Mouse (Mus musculus): Measurements from ENCODE around the gene Peg10. TPM values are rescaled to one million over a fixed set of nuclear protein-coding genes. Genes with fewer than 3 reads are reported as not detected.

Gene Peg10
- total and polyA plus RNA-seq, 3 experiments = not detected

DNA sequence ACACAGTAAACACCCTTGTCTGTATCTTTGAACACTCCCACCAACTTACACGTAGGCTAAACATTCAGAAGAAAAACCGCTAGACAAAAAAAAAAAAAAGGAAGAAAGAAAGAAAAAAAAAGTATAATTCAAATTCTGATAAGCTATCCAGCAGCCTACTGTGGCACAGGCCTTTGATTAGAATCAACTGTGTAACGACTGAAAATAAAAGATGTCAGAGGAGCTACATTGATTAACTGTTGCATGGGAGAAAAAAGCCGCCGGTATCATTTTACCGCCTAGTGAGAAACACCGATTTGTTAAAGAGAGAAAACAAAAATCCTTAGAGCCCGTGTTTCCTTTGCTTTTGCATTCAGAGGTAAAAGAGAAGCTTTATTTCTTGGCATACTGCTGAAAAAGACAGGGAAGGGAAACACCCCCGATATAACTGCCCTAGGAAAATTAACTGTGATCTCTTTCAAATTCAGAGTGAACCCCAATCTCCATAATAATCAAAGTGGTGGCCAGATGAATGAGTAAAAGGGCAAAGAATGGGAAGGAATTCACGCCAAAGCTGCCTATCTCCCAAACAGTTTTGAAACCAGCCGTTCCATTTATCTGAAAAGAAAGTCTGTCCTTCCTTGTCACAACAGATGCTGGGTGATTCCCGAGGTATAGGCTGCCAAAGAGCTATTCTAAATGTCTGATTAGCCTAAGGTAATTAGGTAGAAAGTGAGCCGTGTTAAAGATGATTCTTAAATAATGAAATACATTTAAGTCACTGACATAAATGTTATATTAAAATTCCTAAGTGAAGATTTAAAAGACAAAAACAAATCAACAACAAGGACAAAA, 7.4 kb upstream of the Peg10 start:
- no peak overlapping the region for H3K9ac ChIP-seq (ENCODE audit: insufficient read depth, low read depth)
- H3K4me3 ChIP-seq (replicated peaks in 1 of 3; ENCODE audit: low read depth in 2 of 3, low read length in 2 of 3, poor library complexity in 1 of 3) = no peak overlapping the region
- DNase-seq (ENCODE audit: extremely low read depth) = no peak
- H3K27me3 ChIP-seq (replicated peaks) = no peaks in the 10 kb centered on the region
- no peaks in the 10 kb centered on the region for H3K4me1 ChIP-seq (ENCODE audit: control insufficient read depth in 1 of 2, insufficient read depth in 2 of 2)
- TF ChIP-seq NRF1 (IDR thresholded peaks at IDR 0.05; ENCODE audit: low read depth, low read length) (no peak), HCFC1 (IDR thresholded peaks at IDR 0.05; ENCODE audit: low read depth, low read length) (no peak), IRF4 (IDR thresholded peaks at IDR 0.05; ENCODE audit: low read depth, low read length) (no peak), CHD2 (IDR thresholded peaks at IDR 0.05; ENCODE audit: low read length) (no peak), RAD21 (IDR thresholded peaks at IDR 0.05; ENCODE audit: low read depth, low read length) (no peak), MEF2A (IDR thresholded peaks at IDR 0.05; ENCODE audit: borderline replicate concordance, low read depth, low read length) (no peak), CTCF (conservative IDR thresholded peaks at IDR 0.05 in 1 of 2, IDR thresholded peaks at IDR 0.05 in 1 of 2; ENCODE audit: low read depth in 2 of 2, low read length in 2 of 2) (no peak), PAX5 (IDR thresholded peaks at IDR 0.05; ENCODE audit: low read length) (no peak), E2F4 (IDR thresholded peaks at IDR 0.05; ENCODE audit: insufficient replicate concordance, low read depth, low read length) (no peak), ZC3H11A (IDR thresholded peaks at IDR 0.05; ENCODE audit: low read depth, low read length) (no peak), MAZ (IDR thresholded peaks at IDR 0.05; ENCODE audit: low read depth, low read length) (no peak), GABPA (IDR thresholded peaks at IDR 0.05; ENCODE audit: insufficient replicate concordance, low read depth, low read length) (no peak)
- H3K4me2 ChIP-seq (ENCODE audit: insufficient read depth, low read depth, poor library complexity, severe bottlenecking) = no peak overlapping the region
- in situ Hi-C loops (cut with MboI; ENCODE audit: low pct_ligation_motif_present, low pct_unique_long_range_greater_than_20kb, low sequenced_read_pairs) (no loop called here), dilution Hi-C loops (cut with MboI; ENCODE audit: extremely low pct_ligation_motif_present, extremely low pct_unique_long_range_greater_than_20kb, low sequenced_read_pairs) (no loop called here)
- H3K36me3 ChIP-seq (replicated peaks in 1 of 2; ENCODE audit: control insufficient read depth in 1 of 2, insufficient read depth in 1 of 2, low read length in 1 of 2) = no peaks in the 10 kb centered on the region
- H3K9me3 ChIP-seq (replicated peaks; ENCODE audit: low read length) = no peaks in the 10 kb centered on the region
- H3K27ac ChIP-seq (ENCODE audit: insufficient read depth, low read depth) = no peak overlapping the region
- H3K79me2 ChIP-seq (replicated peaks; ENCODE audit: control insufficient read depth, extremely low read depth, insufficient read depth, poor library complexity, severe bottlenecking) = no peaks in the 10 kb centered on the region

DNA sequence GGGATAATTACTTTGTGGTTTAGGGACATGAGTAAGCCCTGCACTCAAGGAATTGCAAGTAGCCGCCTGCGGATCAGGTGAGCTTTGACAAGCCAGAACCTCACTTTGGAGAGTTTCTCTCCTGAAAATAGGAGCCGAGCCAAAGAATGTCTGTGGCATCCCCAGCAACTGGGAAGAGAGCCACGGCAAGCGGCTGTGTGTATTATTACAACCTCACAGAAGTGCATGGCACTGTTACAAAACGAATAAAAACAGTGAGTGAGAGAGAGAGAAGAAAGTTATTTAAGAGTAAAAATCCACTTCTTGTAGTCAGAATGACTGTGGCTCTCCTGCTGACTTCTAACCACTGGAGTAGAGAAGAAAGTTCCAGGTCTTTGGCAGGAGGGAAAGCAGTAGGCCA, 6.6 kb upstream of the Peg10 start:
- Histone ChIP-seq H3K27me3 (replicated peaks) (no peaks in the 10 kb centered on the region), H3K9ac (ENCODE audit: insufficient read depth, low read depth) (no peak overlapping the region)

More for the DNA sequence above, 6.6 kb upstream of the Peg10 start:
- no peaks in the 10 kb centered on the region for H3K36me3 ChIP-seq (replicated peaks in 1 of 2; ENCODE audit: control insufficient read depth in 1 of 2, insufficient read depth in 1 of 2, low read length in 1 of 2)
- H3K4me1 ChIP-seq (ENCODE audit: control insufficient read depth in 1 of 2, insufficient read depth in 2 of 2) = no peaks in the 10 kb centered on the region
- no peak overlapping the region for H3K27ac ChIP-seq (ENCODE audit: insufficient read depth, low read depth)
- TF ChIP-seq NELFE (IDR thresholded peaks at IDR 0.05; ENCODE audit: low read depth, low read length) (no peak), CTCF (conservative IDR thresholded peaks at IDR 0.05 in 1 of 2, IDR thresholded peaks at IDR 0.05 in 1 of 2; ENCODE audit: low read depth in 2 of 2, low read length in 2 of 2) (no peak), JUN (IDR thresholded peaks at IDR 0.05; ENCODE audit: insufficient read depth, low read depth, low read length) (no peak), RCOR1 (conservative IDR thresholded peaks at IDR 0.05; ENCODE audit: low read depth, low read length) (no peak), KAT2A (IDR thresholded peaks at IDR 0.05; ENCODE audit: insufficient replicate concordance, low read length) (no peak), MYC (IDR thresholded peaks at IDR 0.05; ENCODE audit: low read depth, low read length) (no peak), GABPA (IDR thresholded peaks at IDR 0.05; ENCODE audit: insufficient replicate concordance, low read depth, low read length) (no peak), NRF1 (IDR thresholded peaks at IDR 0.05; ENCODE audit: low read depth, low read length) (no peak)
- no peak overlapping the region for H3K4me2 ChIP-seq (ENCODE audit: insufficient read depth, low read depth, poor library complexity, severe bottlenecking)
- H3K9me3 ChIP-seq (replicated peaks; ENCODE audit: low read length) = no peaks in the 10 kb centered on the region
- H3K4me3 ChIP-seq (replicated peaks in 1 of 3; ENCODE audit: low read depth in 2 of 3, low read length in 2 of 3, poor library complexity in 1 of 3) = no peak overlapping the region
- DNase-seq (ENCODE audit: extremely low read depth) = no peak
- dilution Hi-C loops (cut with MboI; ENCODE audit: extremely low pct_ligation_motif_present, extremely low pct_unique_long_range_greater_than_20kb, low sequenced_read_pairs) (no loop called here), in situ Hi-C loops (cut with MboI; ENCODE audit: low pct_ligation_motif_present, low pct_unique_long_range_greater_than_20kb, low sequenced_read_pairs) (no loop called here)
- H3K79me2 ChIP-seq (replicated peaks; ENCODE audit: control insufficient read depth, extremely low read depth, insufficient read depth, poor library complexity, severe bottlenecking) = no peaks in the 10 kb centered on the region
